Mouse (Mus musculus) layer of hippocampus, adult 2 months (tissue): ENCODE results near the gene Slc30a2. TPM values are rescaled to one million over a fixed set of nuclear protein-coding genes. Genes with fewer than 3 reads are reported as not detected.

Experiments used
- DNase-seq, 2 experiments: peaks; one replicate each; pipeline ENCODE4 v3.0.0; 2022; ENCODE audit warnings: low spot score in 2 of 2
- H3K27ac ChIP-seq: fragments of 200-600 bp; 2 replicates; pipeline ENCODE4 v1.8.1; 2022
- H3K4me3 ChIP-seq: fragments of 200-600 bp; 2 replicates; pipeline ENCODE4 v1.8.1; 2022; ENCODE audit warnings: mild to moderate bottlenecking
- CTCF ChIP-seq: fragments of 200-600 bp; conservative IDR thresholded peaks from 2 replicates; pipeline ENCODE4 v1.8.1; 2022; ENCODE audit warnings: antibody characterized with exemption, mild to moderate bottlenecking, moderate library complexity
- total RNA-seq, 2 experiments: library from RNA; stranded (reverse); gene quantifications; 2 replicates each; pipeline ENCODE4 v1.2.3; 2021

Slc30a2 gene
- total RNA-seq, 2 experiments from 2014 or later = not detected

- TF ChIP-seq CTCF = no peak
- no peak overlapping the region for H3K4me3 ChIP-seq
- no peak for DNase-seq
- H3K27ac ChIP-seq = no peak overlapping the region
Measured at GRCm38 (mm10) chr4:134353527-134354409, 10.8 kb downstream of the Slc30a2 start.

GRCm38 (mm10) chr4:134355841-134356452, 13.0 kb downstream of the Slc30a2 start:
- Histone ChIP-seq H3K4me3 (no peak overlapping the region), H3K27ac (no peak overlapping the region)
- no peak for TF ChIP-seq CTCF
- no peak for DNase-seq

GRCm38 (mm10) chr4:134356591-134357460, 13.8 kb downstream of the Slc30a2 start:
- no peak overlapping the region for H3K4me3 ChIP-seq
- peak; percentile 99 for TF ChIP-seq CTCF
- peak; percentile 53 to 81 for DNase-seq
- no peak overlapping the region for H3K27ac ChIP-seq

- H3K4me3 ChIP-seq = no peak overlapping the region
- DNase-seq = no peak
- no peak overlapping the region for H3K27ac ChIP-seq
- TF ChIP-seq CTCF = no peak
Measured at GRCm38 (mm10) chr4:134357461-134357771, 14.4 kb downstream of the Slc30a2 start.

- no peak for TF ChIP-seq CTCF
Measured at GRCm38 (mm10) chr4:134359649-134360048, 16.7 kb downstream of the Slc30a2 start.

GRCm38 (mm10) chr4:134361215-134361614, 18.2 kb downstream of the Slc30a2 start:
- H3K27ac ChIP-seq = no peak overlapping the region
- TF ChIP-seq CTCF = no peak
- DNase-seq = no peak
- no peak overlapping the region for H3K4me3 ChIP-seq

More at GRCm38 (mm10) chr4:134359649-134360048, 16.7 kb downstream of the Slc30a2 start:
- DNase-seq = no peak
- Histone ChIP-seq H3K27ac (no peak overlapping the region), H3K4me3 (no peak overlapping the region)

GRCm38 (mm10) chr4:134362124-134362523, 19.1 kb downstream of the Slc30a2 start:
- Histone ChIP-seq H3K27ac (no peak overlapping the region), H3K4me3 (no peak overlapping the region)
- no peak for TF ChIP-seq CTCF
- DNase-seq = no peak

GRCm38 (mm10) chr4:134362586-134362985, 19.6 kb downstream of the Slc30a2 start:
- DNase-seq = no peak
- TF ChIP-seq CTCF = no peak
- H3K27ac ChIP-seq = no peak overlapping the region
- H3K4me3 ChIP-seq = no peak overlapping the region

GRCm38 (mm10) chr4:134365280-134365679, 22.3 kb downstream of the Slc30a2 start:
- no peak for DNase-seq
- H3K27ac ChIP-seq = no peak overlapping the region
- TF ChIP-seq CTCF = no peak
- no peak overlapping the region for H3K4me3 ChIP-seq

GRCm38 (mm10) chr4:134370649-134371221, 27.8 kb downstream of the Slc30a2 start:
- TF ChIP-seq CTCF = peak; percentile 26; the same call in 1 of the 2 replicates
- Histone ChIP-seq H3K4me3 (peak overlapping the region; percentile 89), H3K27ac (peak overlapping the region; percentile 95)
- DNase-seq = peak; percentile 56 to 82

- Histone ChIP-seq H3K27ac (peak overlapping the region; percentile 95), H3K4me3 (peak overlapping the region; percentile 89)
- no peak for TF ChIP-seq CTCF
- no peak for DNase-seq
Measured at GRCm38 (mm10) chr4:134371316-134371855, 28.4 kb downstream of the Slc30a2 start.

- peak overlapping the region; percentile 89 for H3K4me3 ChIP-seq
- H3K27ac ChIP-seq = peak overlapping the region; percentile 95
- TF ChIP-seq CTCF = no peak
- peak; percentile 87 to 92 for DNase-seq
Measured at GRCm38 (mm10) chr4:134372294-134372747, 29.3 kb downstream of the Slc30a2 start.

- no peak for TF ChIP-seq CTCF
- Histone ChIP-seq H3K27ac (no peak overlapping the region), H3K4me3 (peak overlapping the region; percentile 89)
- no peak for DNase-seq
Measured at GRCm38 (mm10) chr4:134373295-134373694, 30.3 kb downstream of the Slc30a2 start.
